Mouse (Mus musculus) urinary bladder, postnatal 10 days (tissue): ENCODE results near the gene Mid1ip1.

ENCODE experiments used
- DNase-seq: peaks from one replicate; pipeline ENCODE4 v3.0.0; 2022; ENCODE audit warnings: low spot score

Gene Mid1ip1

GRCm38 (mm10) chrX:10714696-10715140 is at the start of gene Mid1ip1:
TSS of gene Mid1ip1 (plus strand) at chrX:10715013.
- peak; percentile 15 for DNase-seq

- DNase-seq: no peak
Measured at GRCm38 (mm10) chrX:10694455-10695180, 20.2 kb upstream of the Mid1ip1 start.

GRCm38 (mm10) chrX:10706728-10707127 is 8.1 kb upstream of the Mid1ip1 start:
- DNase-seq: no peak

- DNase-seq: no peak
Measured at GRCm38 (mm10) chrX:10713839-10714637, 775 bp upstream of the Mid1ip1 start.

- peak; percentile 38 for DNase-seq
Measured at GRCm38 (mm10) chrX:10716917-10717763, 2.3 kb downstream of the Mid1ip1 start.

GRCm38 (mm10) chrX:10718021-10718837 is 3.4 kb downstream of the Mid1ip1 start:
- DNase-seq: no peak

GRCm38 (mm10) chrX:10718838-10719539 is 4.2 kb downstream of the Mid1ip1 start:
- peak; percentile 10 for DNase-seq

GRCm38 (mm10) chrX:10720391-10720790 is 5.6 kb downstream of the Mid1ip1 start:
- no peak for DNase-seq

- no peak for DNase-seq
Measured at GRCm38 (mm10) chrX:10724571-10724970, 9.8 kb downstream of the Mid1ip1 start.

GRCm38 (mm10) chrX:10729488-10729887 is 14.7 kb downstream of the Mid1ip1 start:
- no peak for DNase-seq

GRCm38 (mm10) chrX:10734453-10734852 is 19.6 kb downstream of the Mid1ip1 start:
- no peak for DNase-seq

GRCm38 (mm10) chrX:10734874-10735273 is 20.1 kb downstream of the Mid1ip1 start:
- no peak for DNase-seq

- no peak for DNase-seq
Measured at GRCm38 (mm10) chrX:10758866-10759265, 44.1 kb downstream of the Mid1ip1 start.

- no peak for DNase-seq
Measured at GRCm38 (mm10) chrX:10763476-10764016, 48.7 kb downstream of the Mid1ip1 start.
